27 mouse cellular contexts compared by ENCODE assay signal in genomic region chr1:52805041-52805440, GRCm38 (mm10).
"Had no signal": no experiment of that assay in that cellular context is flagged by ENCODE, and none has a peak within 500 bp of the region (broad histone marks: within the 10 kb centered on the region; RNA-seq: fewer than 3 reads in every experiment).

No protein-coding gene starts in this region.

- H3K9me3 ChIP-seq: embryonic facial prominence, embryonic 10.5 days; embryonic facial prominence, embryonic 12.5 days; embryonic facial prominence, embryonic 13.5 days; embryonic facial prominence, embryonic 15.5 days; forebrain, embryonic 10.5 days; forebrain, embryonic 12.5 days; forebrain, embryonic 13.5 days; forebrain, embryonic 15.5 days had no signal

- H3K4me3 ChIP-seq: embryonic facial prominence, embryonic 10.5 days; embryonic facial prominence, embryonic 12.5 days; embryonic facial prominence, embryonic 13.5 days; embryonic facial prominence, embryonic 15.5 days; erythroblast, embryonic 14.5 days; forebrain, embryonic 10.5 days; forebrain, embryonic 12.5 days; forebrain, embryonic 13.5 days; forebrain, embryonic 15.5 days; gastrocnemius, adult 2 months had no signal

- H3K36me3 ChIP-seq: embryonic facial prominence, embryonic 10.5 days; embryonic facial prominence, embryonic 12.5 days; embryonic facial prominence, embryonic 15.5 days; forebrain, embryonic 10.5 days; forebrain, embryonic 15.5 days had no signal

- H3K4me1 ChIP-seq: embryonic facial prominence, embryonic 10.5 days; embryonic facial prominence, embryonic 12.5 days; embryonic facial prominence, embryonic 13.5 days; embryonic facial prominence, embryonic 15.5 days; forebrain, embryonic 12.5 days; forebrain, embryonic 13.5 days; forebrain, embryonic 15.5 days had no signal

- ATAC-seq: forebrain, embryonic 13.5 days; forebrain, embryonic 14.5 days; forebrain, embryonic 15.5 days; forebrain, embryonic 16.5 days; forebrain, postnatal 0 days had no signal

- H3K27ac ChIP-seq: embryonic facial prominence, embryonic 10.5 days; embryonic facial prominence, embryonic 12.5 days; embryonic facial prominence, embryonic 13.5 days; embryonic facial prominence, embryonic 15.5 days; forebrain, embryonic 10.5 days; forebrain, embryonic 12.5 days; forebrain, embryonic 13.5 days; forebrain, embryonic 15.5 days; gastrocnemius, adult 2 months had no signal

- H3K9ac ChIP-seq: embryonic facial prominence, embryonic 12.5 days; embryonic facial prominence, embryonic 13.5 days; embryonic facial prominence, embryonic 15.5 days; forebrain, embryonic 12.5 days; forebrain, embryonic 13.5 days; forebrain, embryonic 15.5 days; forebrain, postnatal 0 days had no signal

- H3K4me2 ChIP-seq: embryonic facial prominence, embryonic 12.5 days; embryonic facial prominence, embryonic 13.5 days; embryonic facial prominence, embryonic 15.5 days; forebrain, embryonic 12.5 days; forebrain, embryonic 13.5 days; forebrain, embryonic 15.5 days had no signal

- DNase-seq: cerebellum, adult 18-20 months; cerebellum, adult 8-10 months; cerebellum, adult 9-10 months; cerebellum, adult 9-11 months; cerebellum, postnatal 10 days; cerebellum, postnatal 14 days; cerebellum, postnatal 25 days; cerebellum, postnatal 36 days; embryo, embryonic 11 days; forebrain, postnatal 0 days; gastrocnemius, adult 2 months; gastrocnemius, postnatal 10 days; gastrocnemius, postnatal 14 days; gastrocnemius, postnatal 25 days; gastrocnemius, postnatal 36 days; heart, adult 11 months had no signal

- H3K27me3 ChIP-seq: embryonic facial prominence, embryonic 12.5 days; embryonic facial prominence, embryonic 13.5 days; embryonic facial prominence, embryonic 15.5 days; forebrain, embryonic 12.5 days; forebrain, embryonic 13.5 days; forebrain, embryonic 15.5 days had no signal
